Mouse (Mus musculus) stomach, embryonic 16.5 days (tissue): Measurements from ENCODE around the gene Lmod2. TPM values are rescaled to one million over a fixed set of nuclear protein-coding genes. Genes with fewer than 3 reads are reported as not detected.

ENCODE experiments used
- ATAC-seq: fragments of 200-750 bp; cut with Nextera tagmentation; 2 replicates; pipeline ENCODE4 v1.8.0; 2017; ENCODE audit warnings: moderate number of reproducible peaks, moderate TSS enrichment; ENCODE audit not compliant: insufficient read depth, low FRiP score
- H3K27ac ChIP-seq: fragments of 300-500 bp; sonication (generic); 2 replicates; pipeline ENCODE4 v1.5.1; 2014; ENCODE audit warnings: low read length
- H3K27me3 ChIP-seq: fragments of 300-500 bp; sonication (generic); 2 replicates; pipeline ENCODE4 v1.6.1; 2014; ENCODE audit warnings: low read length, control low read depth, mixed read lengths; ENCODE audit not compliant: control insufficient read depth, insufficient read depth
- H3K36me3 ChIP-seq: fragments of 300-500 bp; sonication (generic); 2 replicates; pipeline ENCODE4 v1.6.1; 2014; ENCODE audit warnings: low read length; ENCODE audit not compliant: control insufficient read depth, insufficient read depth
- H3K4me1 ChIP-seq: fragments of 300-500 bp; sonication (generic); 2 replicates; pipeline ENCODE4 v1.6.1; 2014; ENCODE audit warnings: low read length, control low read depth, mixed read lengths; ENCODE audit not compliant: control insufficient read depth, insufficient read depth
- H3K4me2 ChIP-seq: fragments of 300-500 bp; sonication (generic); 2 replicates; pipeline ENCODE4 v1.6.1; 2014; ENCODE audit warnings: low read depth, low read length, mixed read lengths
- H3K4me3 ChIP-seq: fragments of 300-500 bp; sonication (generic); replicated peaks from 2 replicates; pipeline ENCODE4 v1.5.1; 2014; ENCODE audit warnings: mild to moderate bottlenecking, low read length
- H3K9ac ChIP-seq: fragments of 300-500 bp; sonication (generic); 2 replicates; pipeline ENCODE4 v1.6.1; 2014; ENCODE audit warnings: low read length
- H3K9me3 ChIP-seq: fragments of 300-500 bp; sonication (generic); replicated peaks from 2 replicates; pipeline ENCODE4 v1.6.1; 2016; ENCODE audit warnings: low read length, control low read depth; ENCODE audit not compliant: control insufficient read depth
- WGBS: fragments of 180-500 bp; shearing (Covaris S2); extraction: QIAGEN DNeasy Blood & Tissue Kit; methylation state at CpG from one replicate; pipeline ENCODE4 v1.1.7; 2014; 5-methylcytosine and 5-hydroxymethylcytosine counted together
- polyA plus RNA-seq: library from polyadenylated mRNA; unstranded; fragments of >200 nt; fragmentation: Nextera tagmentation; extraction: Ambion mirVana; gene quantifications from 2 replicates; pipeline ENCODE4 v1.2.1, GENCODE M21; 2015

The Lmod2 gene
- polyA plus RNA-seq: 0.30 and 1.9 TPM in 2 replicates

DNA sequence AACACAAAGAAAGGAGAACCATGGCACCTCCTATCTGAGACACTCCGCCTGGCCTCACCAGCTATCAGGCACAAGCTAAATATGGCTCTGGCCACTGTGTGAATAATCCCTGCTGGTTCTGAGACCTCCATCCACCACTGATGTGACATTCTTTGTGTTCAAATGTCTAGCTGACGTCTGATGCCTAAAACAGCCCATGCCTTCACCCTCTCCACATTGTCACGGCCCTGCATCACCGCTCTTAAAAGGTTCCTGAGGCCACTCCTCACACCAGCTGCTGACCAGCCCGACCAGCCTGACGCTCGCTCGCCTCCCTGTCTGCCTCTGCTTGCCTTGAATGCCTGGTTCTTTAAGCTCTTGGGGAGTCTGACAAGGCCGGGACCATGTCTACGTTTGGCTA is at the start of gene Lmod2:
Gene Lmod2, plus strand, starts transcription at position 263 of the 400 bp plus-strand sequence.
- Histone ChIP-seq H3K36me3 (no peaks in the 10 kb centered on the region), H3K4me3 (no peak within 1 kb of the TSS), H3K4me1 (no peaks in the 10 kb centered on the region), H3K4me2 (no peak within 1 kb of the TSS), H3K27me3 (no peaks in the 10 kb centered on the region), H3K27ac (no peak within 1 kb of the TSS), H3K9ac (no peak within 1 kb of the TSS), H3K9me3 (no peaks in the 10 kb centered on the region)
- no peak for ATAC-seq
- WGBS: 69% methylated on average over 10 of the region's 10 CpGs

DNA sequence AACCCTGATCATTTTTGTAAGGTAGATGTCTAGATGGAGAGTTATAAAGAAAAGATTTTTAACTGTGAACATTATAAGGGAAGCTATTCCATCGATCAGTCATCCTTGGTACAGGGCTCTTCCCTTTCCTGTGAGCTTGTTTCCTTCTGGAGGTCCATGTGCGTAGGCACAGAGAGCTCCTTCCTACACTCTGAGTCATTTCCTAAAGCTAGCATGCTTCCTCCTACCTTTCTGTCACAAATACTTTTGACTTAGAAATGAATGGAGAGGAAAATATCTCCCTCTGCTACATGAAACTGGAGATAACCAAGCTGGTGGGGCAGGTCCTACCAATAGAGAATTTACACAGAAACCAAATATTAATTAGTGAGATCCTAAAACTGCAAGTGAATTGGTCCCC is 47.8 kb upstream of the Lmod2 start:
- Histone ChIP-seq H3K27ac (no peak overlapping the region), H3K9me3 (0 out of 2 replicates have a peak, but pooled peaks cover 3% of the 10 kb centered on the region), H3K36me3 (no peaks in the 10 kb centered on the region), H3K4me1 (0 out of 2 replicates have a peak, but pooled peaks cover 3% of the 10 kb centered on the region), H3K4me2 (no peak overlapping the region), H3K27me3 (no peaks in the 10 kb centered on the region), H3K9ac (no peak overlapping the region), H3K4me3 (no peak overlapping the region)
- no peak for ATAC-seq
- WGBS: 68% methylated on average over 2 of the region's 2 CpGs

GRCm38 (mm10) chr6:24552046-24552445 is 45.5 kb upstream of the Lmod2 start:
- 35% methylated on average over 7 of the region's 7 CpGs for WGBS

DNA sequence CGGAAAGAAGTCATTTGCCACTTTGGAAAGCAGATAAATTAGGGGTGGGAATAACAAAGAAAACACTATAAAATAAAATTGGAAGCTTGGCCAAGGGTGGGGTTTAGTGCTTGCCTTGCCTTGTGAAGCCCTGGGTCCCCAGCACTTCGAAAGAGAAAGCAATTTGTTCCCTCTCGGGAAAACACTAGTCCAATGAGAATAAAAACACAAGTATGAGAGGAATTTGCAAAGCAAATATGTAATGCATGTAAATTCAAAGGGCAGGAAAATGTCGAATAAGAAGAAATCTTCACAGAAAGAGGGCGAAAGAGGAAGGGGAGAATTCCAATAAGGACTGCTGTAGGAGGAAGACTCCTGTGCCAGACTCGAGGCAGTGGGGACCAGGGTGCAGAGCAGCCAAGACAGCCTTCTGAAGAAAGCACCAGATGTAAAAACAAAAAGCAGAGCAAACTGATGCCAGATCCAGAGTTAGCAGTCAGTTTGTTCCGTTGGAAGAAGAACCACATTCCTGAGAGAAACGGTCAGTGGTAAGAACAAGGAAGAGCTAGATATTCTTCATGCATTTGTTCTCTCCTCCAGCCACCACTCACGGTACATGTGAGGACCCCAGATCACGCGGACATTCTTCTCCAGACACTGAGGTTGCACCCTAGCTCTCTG is 43.0 kb upstream of the Lmod2 start:
- 50% methylated on average over 11 of the region's 11 CpGs for WGBS
- H3K27ac ChIP-seq: no peak overlapping the region

More at GRCm38 (mm10) chr6:24552046-24552445, 45.5 kb upstream of the Lmod2 start:
- Histone ChIP-seq H3K27ac (no peak overlapping the region), H3K4me1 (0 out of 2 replicates have a peak, but pooled peaks cover 4% of the 10 kb centered on the region), H3K4me3 (no peak overlapping the region), H3K9ac (no peak overlapping the region), H3K27me3 (no peaks in the 10 kb centered on the region), H3K36me3 (no peaks in the 10 kb centered on the region), H3K4me2 (no peak overlapping the region), H3K9me3 (0 out of 2 replicates have a peak, but pooled peaks cover 3% of the 10 kb centered on the region)
- ATAC-seq: no peak

GRCm38 (mm10) chr6:24555488-24555887 is 42.1 kb upstream of the Lmod2 start:
- H3K4me2 ChIP-seq: no peak overlapping the region
- no peaks in the 10 kb centered on the region for H3K36me3 ChIP-seq
- no peak overlapping the region for H3K9ac ChIP-seq
- H3K27me3 ChIP-seq: no peaks in the 10 kb centered on the region
- no peak overlapping the region for H3K27ac ChIP-seq
- no peak for ATAC-seq
- H3K4me3 ChIP-seq: no peak overlapping the region
- H3K4me1 ChIP-seq: 0 out of 2 replicates have a peak, but pooled peaks cover 4% of the 10 kb centered on the region
- WGBS: 68% methylated on average over 2 of the region's 2 CpGs
- H3K9me3 ChIP-seq: no peaks in the 10 kb centered on the region

More for the DNA sequence above, 43.0 kb upstream of the Lmod2 start:
- H3K36me3 ChIP-seq: no peaks in the 10 kb centered on the region
- H3K27me3 ChIP-seq: no peaks in the 10 kb centered on the region
- 0 out of 2 replicates have a peak, but pooled peaks cover 4% of the 10 kb centered on the region for H3K4me1 ChIP-seq
- H3K9ac ChIP-seq: 0 out of 2 replicates have a peak overlapping the region, but pooled peaks have one; percentile 5
- no peak for ATAC-seq
- no peaks in the 10 kb centered on the region for H3K9me3 ChIP-seq
- peak overlapping the region; percentile 23; the same call in 1 of the 2 replicates for H3K4me2 ChIP-seq
- 0 out of 2 replicates have a peak overlapping the region, but pooled peaks have one; percentile 7 for H3K4me3 ChIP-seq

DNA sequence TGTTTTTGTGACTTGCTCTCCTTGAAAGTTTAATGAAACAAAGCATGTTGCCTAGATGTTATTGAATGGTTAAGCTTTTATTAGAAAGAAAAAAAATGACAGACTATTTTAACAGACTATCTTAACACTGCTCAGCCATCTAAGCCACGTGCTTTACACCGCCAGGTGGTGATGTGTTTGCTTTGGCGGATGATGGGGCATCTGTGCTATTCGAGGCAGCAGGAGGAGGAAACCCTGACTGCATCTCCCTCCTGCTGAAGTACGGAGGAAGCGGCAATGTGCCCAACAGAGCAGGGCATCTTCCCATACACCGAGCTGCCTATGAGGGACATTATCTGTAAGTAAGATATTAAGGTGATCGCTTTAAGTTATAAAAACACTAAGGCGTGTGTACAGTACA is 33.5 kb upstream of the Lmod2 start:
- WGBS: 65% methylated on average over 9 of the region's 9 CpGs
- Histone ChIP-seq H3K4me2 (no peak overlapping the region), H3K27me3 (no peaks in the 10 kb centered on the region), H3K9ac (no peak overlapping the region), H3K4me3 (no peak overlapping the region), H3K36me3 (no peaks in the 10 kb centered on the region), H3K27ac (no peak overlapping the region), H3K9me3 (no peaks in the 10 kb centered on the region), H3K4me1 (no peaks in the 10 kb centered on the region)
- ATAC-seq: no peak

GRCm38 (mm10) chr6:24564886-24565285 is 32.7 kb upstream of the Lmod2 start:
- Histone ChIP-seq H3K4me1 (no peaks in the 10 kb centered on the region), H3K27me3 (no peaks in the 10 kb centered on the region), H3K9me3 (no peaks in the 10 kb centered on the region), H3K9ac (no peak overlapping the region), H3K27ac (no peak overlapping the region), H3K4me2 (no peak overlapping the region), H3K4me3 (no peak overlapping the region), H3K36me3 (no peaks in the 10 kb centered on the region)
- WGBS: 90% methylated on average over 1 of the region's 1 CpGs
- ATAC-seq: no peak

GRCm38 (mm10) chr6:24568963-24569362 is 28.6 kb upstream of the Lmod2 start:
- H3K4me1 ChIP-seq: 0 out of 2 replicates have a peak, but pooled peaks cover 3% of the 10 kb centered on the region
- no peak overlapping the region for H3K9ac ChIP-seq
- no peak for ATAC-seq
- whole genome bisulfite sequencing: 85% methylated on average over 5 of the region's 5 CpGs
- no peaks in the 10 kb centered on the region for H3K9me3 ChIP-seq
- H3K27ac ChIP-seq: no peak overlapping the region
- H3K36me3 ChIP-seq: no peaks in the 10 kb centered on the region
- H3K4me3 ChIP-seq: no peak overlapping the region
- no peak overlapping the region for H3K4me2 ChIP-seq
- no peaks in the 10 kb centered on the region for H3K27me3 ChIP-seq

DNA sequence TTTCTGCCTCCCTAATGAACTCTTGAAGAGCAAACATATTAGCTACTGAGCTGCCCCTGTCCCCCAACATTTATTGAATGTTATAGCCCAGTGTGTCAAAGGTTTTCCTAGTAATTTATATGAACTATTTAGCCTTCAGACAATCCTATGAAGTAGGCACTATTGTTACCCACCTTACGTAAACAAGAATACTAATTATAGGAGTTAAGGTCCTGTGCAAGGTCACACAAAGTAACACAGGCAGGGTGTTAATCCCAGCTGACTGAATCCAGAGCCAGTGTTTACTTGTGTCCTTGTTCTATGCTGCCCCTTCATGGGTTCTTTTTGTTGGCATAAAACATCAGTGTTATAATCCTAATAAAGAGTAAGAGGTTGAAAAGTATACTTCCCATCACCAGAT is 27.9 kb upstream of the Lmod2 start:
- Histone ChIP-seq H3K4me3 (no peak overlapping the region), H3K4me2 (no peak overlapping the region), H3K4me1 (0 out of 2 replicates have a peak, but pooled peaks cover 3% of the 10 kb centered on the region), H3K27me3 (no peaks in the 10 kb centered on the region), H3K27ac (no peak overlapping the region), H3K36me3 (no peaks in the 10 kb centered on the region), H3K9ac (no peak overlapping the region), H3K9me3 (no peaks in the 10 kb centered on the region)
- whole genome bisulfite sequencing: 71% methylated on average over 1 of the region's 1 CpGs
- ATAC-seq: peak; percentile 17; the same call in 1 of the 2 replicates
